Comparison of ENCODE assay signal across 16 mouse cellular contexts in the genomic region with DNA sequence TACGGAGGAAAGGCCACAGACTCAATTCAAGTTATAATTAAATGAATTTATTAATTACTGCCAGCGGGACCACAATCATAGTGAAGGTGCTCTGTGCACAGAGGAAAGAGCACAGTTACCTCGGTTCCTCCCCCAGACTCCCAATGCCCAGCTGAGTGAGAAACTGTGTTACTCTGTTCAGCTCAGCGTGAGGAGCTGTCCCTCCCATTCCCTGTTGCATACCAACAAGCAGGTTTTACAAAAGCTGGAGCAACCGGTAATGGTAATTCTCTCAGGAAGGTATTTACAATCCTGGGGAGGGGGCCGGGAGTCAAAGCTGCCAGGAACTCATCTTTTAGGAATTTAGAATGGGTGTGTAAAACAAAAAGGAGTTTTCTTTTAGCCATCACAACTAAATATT.
"Had no signal": no experiment of that assay in that cellular context is flagged by ENCODE, and none has a peak within 500 bp of the region (broad histone marks: within the 10 kb centered on the region; RNA-seq: fewer than 3 reads in every experiment).

No protein-coding gene starts in this region.

- H3K27ac ChIP-seq: kidney, postnatal 0 days; left cerebral cortex, adult 2 months; limb, embryonic 10.5 days; liver, embryonic 15.5 days; midbrain, embryonic 10.5 days; midbrain, embryonic 15.5 days; neural tube, embryonic 13.5 days had no signal

- H3K4me2 ChIP-seq: liver, embryonic 11.5 days; liver, embryonic 15.5 days; midbrain, embryonic 15.5 days; neural tube, embryonic 13.5 days had no signal

- ATAC-seq: lung, postnatal 0 days; midbrain, embryonic 15.5 days had no signal

- H3K9me3 ChIP-seq: limb, embryonic 10.5 days; liver, embryonic 15.5 days; midbrain, embryonic 10.5 days; midbrain, embryonic 15.5 days; neural tube, embryonic 13.5 days had no signal

- H3K36me3 ChIP-seq: limb, embryonic 10.5 days; liver, embryonic 15.5 days; midbrain, embryonic 10.5 days; midbrain, embryonic 15.5 days; neural tube, embryonic 13.5 days had no signal

- DNase-seq: kidney, adult 9 months; lung, adult 2 months; lung, postnatal 36 days; right cerebral cortex, adult 18-20 months; right cerebral cortex, postnatal 25 days; thymus, adult 18-20 months; thymus, postnatal 14 days had no signal

- H3K27me3 ChIP-seq: midbrain, embryonic 15.5 days; neural tube, embryonic 13.5 days had no signal

- H3K9ac ChIP-seq: liver, embryonic 15.5 days; midbrain, embryonic 15.5 days; neural tube, embryonic 13.5 days had no signal

- H3K4me3 ChIP-seq: left cerebral cortex, adult 2 months; limb, embryonic 10.5 days; liver, embryonic 15.5 days; midbrain, embryonic 10.5 days; midbrain, embryonic 15.5 days; neural tube, embryonic 13.5 days had no signal
